Mouse (Mus musculus) embryonic facial prominence, embryonic 11.5 days (tissue): Measurements from ENCODE around the gene Specc1. TPM values are rescaled to one million over a fixed set of nuclear protein-coding genes. Genes with fewer than 3 reads are reported as not detected.

ENCODE experiments used
- ATAC-seq: fragments of 200-750 bp; cut with Nextera tagmentation; replicated peaks from 2 replicates; pipeline ENCODE4 v1.8.0; 2017; ENCODE audit warnings: low read depth; ENCODE audit not compliant: insufficient number of reproducible peaks, low FRiP score, low TSS enrichment
- DNase-seq: peaks from one replicate; pipeline ENCODE4 v3.0.0-alpha.2; 2015; ENCODE audit warnings: low spot score
- H3K27ac ChIP-seq: fragments of 300-500 bp; sonication (generic); replicated peaks from 2 replicates; pipeline ENCODE4 v1.5.1; 2014; ENCODE audit warnings: mild to moderate bottlenecking, low read depth, low read length, control low read depth
- H3K27me3 ChIP-seq: fragments of 300-500 bp; sonication (generic); 2 replicates; pipeline ENCODE4 v1.6.1; 2014; ENCODE audit warnings: mild to moderate bottlenecking, low read length, moderate library complexity, mixed read lengths; ENCODE audit not compliant: control insufficient read depth, insufficient read depth
- H3K36me3 ChIP-seq: fragments of 300-500 bp; sonication (generic); replicated peaks from 2 replicates; pipeline ENCODE4 v1.6.1; 2014; ENCODE audit warnings: low read depth, mild to moderate bottlenecking, low read length, moderate library complexity, mixed read lengths; ENCODE audit not compliant: control insufficient read depth, insufficient read depth
- H3K4me1 ChIP-seq: fragments of 300-500 bp; sonication (generic); 2 replicates; pipeline ENCODE4 v1.6.1; 2014; ENCODE audit warnings: low read length, mixed read lengths; ENCODE audit not compliant: control insufficient read depth, insufficient read depth
- H3K4me2 ChIP-seq: fragments of 300-500 bp; sonication (generic); 2 replicates; pipeline ENCODE4 v1.6.1; 2014; ENCODE audit warnings: low read depth, mild to moderate bottlenecking, control low read depth, low read length, moderate library complexity
- H3K4me3 ChIP-seq: fragments of 300-500 bp; sonication (generic); 2 replicates; pipeline ENCODE4 v1.5.1; 2014; ENCODE audit warnings: low read depth, low read length, control low read depth
- H3K9ac ChIP-seq: fragments of 300-500 bp; sonication (generic); replicated peaks from 2 replicates; pipeline ENCODE4 v1.6.1; 2014; ENCODE audit warnings: mild to moderate bottlenecking, control low read depth, low read length
- H3K9me3 ChIP-seq: fragments of 300-500 bp; sonication (generic); replicated peaks from 2 replicates; pipeline ENCODE4 v1.6.1; 2016; ENCODE audit warnings: mild to moderate bottlenecking, low read length, inconsistent platforms, mixed read lengths; ENCODE audit not compliant: control insufficient read depth
- WGBS: fragments of 180-500 bp; shearing (Covaris S2); extraction: QIAGEN DNeasy Blood & Tissue Kit; methylation state at CpG from one replicate; pipeline ENCODE4 v1.1.7; 2014; 5-methylcytosine and 5-hydroxymethylcytosine counted together
- polyA plus RNA-seq: library from polyadenylated mRNA; unstranded; fragments of >200 nt; fragmentation: Nextera tagmentation; extraction: Ambion mirVana; gene quantifications from 2 replicates; pipeline ENCODE4 v1.2.1, GENCODE M21; 2014

Specc1 gene
- polyA plus RNA-seq, 1 experiment from 2014 or later = 17.2 TPM

DNA sequence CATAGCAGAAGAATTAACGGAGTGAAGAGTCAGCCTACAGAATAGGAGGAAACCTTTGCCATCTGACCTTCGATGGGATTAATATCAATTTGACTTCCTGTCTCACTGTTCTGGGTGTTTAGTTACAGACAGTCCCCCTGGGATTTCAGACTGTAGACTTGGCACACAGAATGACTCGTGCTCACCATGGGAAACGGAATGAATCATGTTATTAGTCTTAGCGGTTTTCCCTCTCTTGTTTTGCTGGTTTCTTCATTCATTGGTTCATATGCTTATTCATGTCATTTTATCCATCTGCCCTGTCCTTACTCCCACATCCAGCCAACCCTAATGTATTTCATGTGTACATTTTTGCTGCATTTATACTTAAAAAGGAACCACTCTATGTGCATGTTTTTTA lies 14.3 kb downstream of the Specc1 start:
- Histone ChIP-seq H3K27me3 (no peaks in the 10 kb centered on the region), H3K27ac (no peak overlapping the region), H3K4me2 (no peak overlapping the region), H3K4me1 (no peaks in the 10 kb centered on the region), H3K36me3 (no peaks in the 10 kb centered on the region), H3K9me3 (no peaks in the 10 kb centered on the region), H3K9ac (no peak overlapping the region), H3K4me3 (no peak overlapping the region)
- no peak for ATAC-seq
- 49% methylated on average over 5 of the region's 5 CpGs for WGBS
- DNase-seq = no peak

DNA sequence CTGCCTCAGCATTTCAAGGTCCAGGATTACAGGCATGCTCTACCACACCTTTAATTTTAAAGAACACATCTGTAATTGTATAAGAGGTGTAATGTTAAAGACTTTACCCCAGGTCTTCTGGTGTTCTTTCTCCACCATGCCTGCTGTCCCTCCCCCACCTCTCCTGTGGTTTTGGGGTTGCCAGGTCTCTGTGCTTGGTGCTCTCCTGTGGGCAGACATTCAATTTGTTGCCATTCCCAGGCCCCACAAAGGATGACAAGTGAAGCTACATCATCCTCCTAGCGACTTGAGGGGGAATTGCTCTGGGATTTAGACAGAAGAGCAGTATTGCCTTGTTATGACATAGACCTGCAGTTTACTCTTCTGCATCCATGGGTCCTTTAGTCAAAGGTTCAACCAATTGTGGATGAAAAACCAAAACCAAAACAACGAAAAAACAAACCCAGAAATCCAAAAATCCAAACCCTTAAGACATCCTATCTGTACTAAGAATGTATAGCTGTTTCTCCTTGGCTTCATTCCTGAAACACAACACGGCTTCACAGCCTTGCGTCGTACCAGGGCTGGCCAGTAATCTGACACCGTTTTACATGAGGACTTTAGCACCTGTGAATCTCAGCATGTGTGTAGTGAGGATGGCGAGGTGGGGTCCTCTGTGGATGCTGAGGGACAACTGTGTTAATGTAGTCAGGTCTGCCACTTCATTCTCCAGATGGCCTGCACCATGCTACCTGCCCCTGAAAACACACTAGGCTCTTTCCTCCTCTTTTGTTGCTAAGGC lies 15.1 kb downstream of the Specc1 start:
- no peaks in the 10 kb centered on the region for H3K4me1 ChIP-seq
- 48% methylated on average over 7 of the region's 7 CpGs for WGBS
- H3K4me2 ChIP-seq = no peak overlapping the region
- H3K27me3 ChIP-seq = no peaks in the 10 kb centered on the region
- no peak overlapping the region for H3K27ac ChIP-seq
- H3K9me3 ChIP-seq = no peaks in the 10 kb centered on the region
- no peak overlapping the region for H3K9ac ChIP-seq
- H3K36me3 ChIP-seq = no peaks in the 10 kb centered on the region
- no peak overlapping the region for H3K4me3 ChIP-seq
- ATAC-seq = no peak
- DNase-seq = no peak

- 77% methylated on average over 13 of the region's 13 CpGs for WGBS
- H3K27ac ChIP-seq = no peak overlapping the region
- no peak overlapping the region for H3K4me2 ChIP-seq
- no peaks in the 10 kb centered on the region for H3K4me1 ChIP-seq
- no peaks in the 10 kb centered on the region for H3K9me3 ChIP-seq
- H3K36me3 ChIP-seq = no peaks in the 10 kb centered on the region
- DNase-seq = no peak
- H3K4me3 ChIP-seq = no peak overlapping the region
- no peaks in the 10 kb centered on the region for H3K27me3 ChIP-seq
- H3K9ac ChIP-seq = no peak overlapping the region
- ATAC-seq = no peak
Measured at GRCm38 (mm10) chr11:61974106-61974707, 17.6 kb downstream of the Specc1 start.

GRCm38 (mm10) chr11:61975783-61976182 lies 19.2 kb downstream of the Specc1 start:
- H3K9me3 ChIP-seq = no peaks in the 10 kb centered on the region
- no peak overlapping the region for H3K9ac ChIP-seq
- H3K4me2 ChIP-seq = no peak overlapping the region
- no peak overlapping the region for H3K27ac ChIP-seq
- H3K4me3 ChIP-seq = no peak overlapping the region
- 81% methylated on average over 1 of the region's 1 CpGs for WGBS
- ATAC-seq = no peak
- H3K27me3 ChIP-seq = no peaks in the 10 kb centered on the region
- H3K4me1 ChIP-seq = no peaks in the 10 kb centered on the region
- DNase-seq = no peak
- H3K36me3 ChIP-seq = no peaks in the 10 kb centered on the region

GRCm38 (mm10) chr11:61981285-61981684 lies 24.7 kb downstream of the Specc1 start:
- H3K9me3 ChIP-seq = no peaks in the 10 kb centered on the region
- no peaks in the 10 kb centered on the region for H3K27me3 ChIP-seq
- ATAC-seq (no peak), DNase-seq (no peak)
- no peaks in the 10 kb centered on the region for H3K36me3 ChIP-seq
- H3K4me3 ChIP-seq = no peak overlapping the region
- no peak overlapping the region for H3K4me2 ChIP-seq
- WGBS = 76% methylated on average over 2 of the region's 2 CpGs
- H3K27ac ChIP-seq = no peak overlapping the region
- no peak overlapping the region for H3K9ac ChIP-seq
- H3K4me1 ChIP-seq = no peaks in the 10 kb centered on the region

DNA sequence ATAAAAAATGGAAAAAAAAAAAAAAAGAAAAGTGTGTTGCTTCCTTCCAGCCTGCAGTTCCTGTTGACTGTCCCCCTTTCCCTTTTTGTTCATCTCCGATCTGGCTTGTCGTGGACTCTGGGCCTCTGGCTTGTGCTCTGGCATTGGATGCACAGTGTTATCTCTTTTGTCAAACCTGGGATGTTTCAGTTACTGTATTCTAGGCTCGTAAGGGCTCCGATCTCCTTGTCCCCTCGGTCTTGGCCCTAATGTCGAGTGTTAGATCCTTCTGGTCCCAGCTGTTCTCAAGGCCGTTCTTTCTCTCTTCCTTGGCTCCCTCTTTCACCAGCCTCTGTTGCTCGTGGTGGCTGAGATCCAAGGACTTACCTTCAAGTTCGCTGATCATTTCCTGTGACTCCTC lies 26.3 kb downstream of the Specc1 start:
- no peak overlapping the region for H3K4me2 ChIP-seq
- ATAC-seq = no peak
- WGBS = 87% methylated on average over 9 of the region's 9 CpGs

DNA sequence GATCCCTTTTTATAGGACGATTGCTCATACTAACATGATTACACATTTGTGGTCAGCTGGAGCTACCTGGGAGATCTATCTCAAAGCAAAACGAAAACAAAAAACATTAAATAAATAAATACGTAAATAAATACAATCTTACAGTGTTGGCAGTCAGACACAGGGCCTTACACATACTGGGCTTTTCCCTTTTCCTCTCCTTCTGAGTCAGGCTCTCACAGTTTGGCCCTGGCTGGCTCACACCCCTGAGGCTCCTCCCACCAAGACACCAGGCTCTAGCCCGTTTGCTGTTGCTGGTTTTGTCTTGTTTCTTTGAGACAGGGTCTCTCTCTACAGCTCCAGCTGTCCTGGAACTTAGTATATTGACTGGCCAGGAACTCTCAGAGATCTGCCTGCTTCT lies 30.4 kb downstream of the Specc1 start:
- no peak overlapping the region for H3K9ac ChIP-seq
- no peaks in the 10 kb centered on the region for H3K36me3 ChIP-seq
- no peaks in the 10 kb centered on the region for H3K27me3 ChIP-seq
- H3K9me3 ChIP-seq = no peaks in the 10 kb centered on the region
- 75% methylated on average over 4 of the region's 4 CpGs for WGBS
- H3K27ac ChIP-seq = no peak overlapping the region
- H3K4me1 ChIP-seq = no peaks in the 10 kb centered on the region
- no peak overlapping the region for H3K4me3 ChIP-seq
- no peak overlapping the region for H3K4me2 ChIP-seq
- DNase-seq = no peak
- no peak for ATAC-seq

More for the DNA sequence above, 26.3 kb downstream of the Specc1 start:
- DNase-seq = no peak
- no peaks in the 10 kb centered on the region for H3K27me3 ChIP-seq
- H3K4me1 ChIP-seq = no peaks in the 10 kb centered on the region
- no peak overlapping the region for H3K27ac ChIP-seq
- no peak overlapping the region for H3K4me3 ChIP-seq
- H3K36me3 ChIP-seq = no peaks in the 10 kb centered on the region
- no peaks in the 10 kb centered on the region for H3K9me3 ChIP-seq
- H3K9ac ChIP-seq = no peak overlapping the region

DNA sequence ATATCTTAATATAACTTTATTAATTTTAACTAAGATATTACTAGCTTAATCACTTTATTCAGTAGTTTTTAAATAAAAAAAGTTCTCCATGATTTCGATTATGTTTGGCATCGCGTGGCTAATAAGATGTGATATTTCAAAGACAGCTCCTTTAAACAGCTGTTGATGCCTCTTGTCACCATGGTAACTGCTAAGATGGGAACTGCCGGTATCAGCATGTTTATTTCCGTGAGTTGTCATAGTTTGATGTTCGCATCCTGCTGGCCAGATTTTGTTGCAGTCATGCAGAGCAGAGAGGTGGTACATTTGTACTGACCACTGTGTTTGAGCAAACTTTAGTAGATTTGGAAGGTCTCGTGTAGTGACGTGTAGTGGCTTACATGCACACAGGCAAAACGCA lies 33.1 kb downstream of the Specc1 start:
- Histone ChIP-seq H3K27ac (no peak overlapping the region), H3K27me3 (no peaks in the 10 kb centered on the region), H3K9ac (no peak overlapping the region), H3K4me1 (no peaks in the 10 kb centered on the region), H3K9me3 (no peaks in the 10 kb centered on the region), H3K4me3 (no peak overlapping the region), H3K4me2 (no peak overlapping the region), H3K36me3 (no peaks in the 10 kb centered on the region)
- WGBS = 83% methylated on average over 9 of the region's 9 CpGs
- DNase-seq (no peak), ATAC-seq (no peak)
